Mouse (Mus musculus) E14TG2a.4 (cell line): ENCODE measurements around the gene Map3k6.

Experiments used
- CTCF ChIP-seq: conservative IDR thresholded peaks from 2 replicates; pipeline ENCODE4 v1.5.1; 2014; ENCODE audit warnings: low read length
- NANOG ChIP-seq: IDR thresholded peaks from 2 replicates; pipeline ENCODE4 v1.6.1; 2014; ENCODE audit warnings: borderline replicate concordance, low read length, mixed read lengths
- POU5F1 ChIP-seq: IDR thresholded peaks from 2 replicates; pipeline ENCODE4 v1.6.1; 2014; ENCODE audit warnings: low read length, borderline replicate concordance

- TF ChIP-seq CTCF (no peak), NANOG (no peak), POU5F1 (no peak)
Observed at GRCm38 (mm10) chr4:133213268-133213590, 27.4 kb upstream of the Map3k6 start.
